ENCODE assay signal across 15 mouse cellular contexts in the genomic region with DNA sequence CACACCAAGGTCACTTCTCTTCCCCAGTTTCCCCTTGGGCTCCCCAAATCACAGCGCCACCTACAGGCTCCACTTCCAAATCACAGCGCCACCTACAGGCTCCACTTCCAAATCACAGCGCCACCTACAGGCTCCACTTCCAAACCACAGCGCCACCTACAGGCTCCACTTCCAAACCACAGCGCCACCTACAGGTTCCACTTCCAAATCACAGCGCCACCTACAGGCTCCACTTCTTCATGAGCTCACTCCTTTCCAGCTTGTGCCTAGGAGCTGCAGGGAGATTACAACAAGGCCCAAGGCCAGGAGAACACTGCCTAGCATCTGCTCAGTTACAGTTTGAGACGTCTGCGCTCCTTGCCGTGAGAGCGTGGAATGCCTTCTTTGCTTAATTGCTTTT. TPM values are rescaled to one million over a fixed set of nuclear protein-coding genes. Genes with fewer than 3 reads are reported as not detected.
DNase-seq lines count a peak whose midpoint lies in the region; ATAC-seq and TF ChIP-seq lines count a peak whose summit lies in the region.
"Not testable (repeated sequence)": the region's sequence is repeated elsewhere in the genome, so short reads cannot be mapped to it uniquely, and the experiment has no call there.
"Had no signal": no experiment of that assay in that cellular context is flagged by ENCODE, and none has a peak within 500 bp of the region (broad histone marks: within the 10 kb centered on the region; RNA-seq: fewer than 3 reads in every experiment).

No protein-coding gene starts in this region.

- not testable (repeated sequence) for TF ChIP-seq POLR2A in CH12.LX (IDR thresholded peaks at IDR 0.05; ENCODE audit: low read depth, low read length); small intestine, adult 2 months (IDR thresholded peaks at IDR 0.05; ENCODE audit: low read depth, low read length)

- TF ChIP-seq EP300 in CH12.LX (IDR thresholded peaks at IDR 0.05; ENCODE audit: low read length): not testable (repeated sequence)

- not testable (repeated sequence) for H3K36me3 ChIP-seq in CH12.LX (replicated peaks in 1 of 2; ENCODE audit: control insufficient read depth in 1 of 2, insufficient read depth in 1 of 2, low read length in 1 of 2); hindbrain, embryonic 14.5 days (replicated peaks; ENCODE audit: control insufficient read depth, insufficient read depth); small intestine, adult 2 months (ENCODE audit: control insufficient read depth, insufficient read depth, low read length)

- not testable (repeated sequence) for H3K79me2 ChIP-seq in CH12.LX (replicated peaks; ENCODE audit: control insufficient read depth, extremely low read depth, insufficient read depth, poor library complexity, severe bottlenecking)

- H3K27me3 ChIP-seq in CH12.LX (replicated peaks): peaks cover 16% of the 10 kb centered on the region
- not testable (repeated sequence) for H3K27me3 ChIP-seq in hindbrain, embryonic 14.5 days (ENCODE audit: control insufficient read depth, insufficient read depth, low read length); small intestine, adult 2 months (ENCODE audit: control insufficient read depth, insufficient read depth, low read length)

- not testable (repeated sequence) for TF ChIP-seq RAD21 in CH12.LX (IDR thresholded peaks at IDR 0.05; ENCODE audit: low read depth, low read length)

- not testable (repeated sequence) for H3K9me3 ChIP-seq in CH12.LX (replicated peaks; ENCODE audit: low read length); hindbrain, embryonic 14.5 days (ENCODE audit: control insufficient read depth, low read length)

- not testable (repeated sequence) for H3K9ac ChIP-seq in CH12.LX (ENCODE audit: insufficient read depth, low read depth); hindbrain, embryonic 14.5 days

- dilution Hi-C loops in CH12.LX (cut with MboI; ENCODE audit: extremely low pct_ligation_motif_present, extremely low pct_unique_long_range_greater_than_20kb, low sequenced_read_pairs): not testable (repeated sequence)

- not testable (repeated sequence) for H3K4me2 ChIP-seq in CH12.LX (ENCODE audit: insufficient read depth, low read depth, poor library complexity, severe bottlenecking); hindbrain, embryonic 14.5 days (replicated peaks)

- in situ Hi-C loops in CH12.LX (cut with MboI; ENCODE audit: low pct_ligation_motif_present, low pct_unique_long_range_greater_than_20kb, low sequenced_read_pairs): loop anchor here (25.0 kb wide), 1 partner anchor 610 kb away; no protein-coding TSS in a partner anchor

- peak; percentile 51 to 99; a peak in 3 of 4 replicates for TF ChIP-seq CTCF in CH12.LX (conservative IDR thresholded peaks at IDR 0.05 in 1 of 2, IDR thresholded peaks at IDR 0.05 in 1 of 2; ENCODE audit: low read depth in 2 of 2, low read length in 2 of 2)
- TF ChIP-seq CTCF in left cerebral cortex, adult 2 months (IDR thresholded peaks at IDR 0.05): peak; percentile 42
- TF ChIP-seq CTCF in small intestine, adult 2 months (IDR thresholded peaks at IDR 0.05; ENCODE audit: extremely low read depth, insufficient read length, insufficient replicate concordance, low read depth, low read length): peak; percentile 89; the same call in 1 of the 2 replicates

- ATAC-seq in erythroid progenitor cell, adult 5-6 weeks (replicated peaks; ENCODE audit: low FRiP score, poor library complexity, severe bottlenecking): peak; percentile 59; the same call in 1 of the 2 replicates
- not testable (repeated sequence) for ATAC-seq in hindbrain, embryonic 14.5 days (ENCODE audit: low FRiP score)
- ATAC-seq in megakaryocyte progenitor cell, adult 5-6 weeks (replicated peaks; ENCODE audit: poor library complexity): peak; percentile 78

- H3K4me3 ChIP-seq in CH12.LX (replicated peaks in 1 of 3; ENCODE audit: low read depth in 2 of 3, low read length in 2 of 3, poor library complexity in 1 of 3); hindbrain, embryonic 14.5 days (replicated peaks; ENCODE audit: low read length); left cerebral cortex, adult 2 months; small intestine, adult 2 months (ENCODE audit: low read depth, low read length): not testable (repeated sequence)

- DNase-seq in CH12.LX (ENCODE audit: extremely low read depth): peak; percentile 40
- DNase-seq in adrenal gland, postnatal 14 days: peak; percentile 63
- peak; percentile 20 for DNase-seq in hindbrain, embryonic 14.5 days (ENCODE audit: low spot score)
- not testable (repeated sequence) for DNase-seq in left cerebral cortex, adult 2 months (ENCODE audit: extremely low spot score in 1 of 2, low spot score in 2 of 2)
- peak; percentile 50 for DNase-seq in thymus, postnatal 4 days

- H3K4me1 ChIP-seq in CH12.LX (ENCODE audit: control insufficient read depth in 1 of 2, insufficient read depth in 2 of 2); hindbrain, embryonic 14.5 days (replicated peaks; ENCODE audit: control insufficient read depth, insufficient read depth, low read length); small intestine, adult 2 months (ENCODE audit: control insufficient read depth, insufficient read depth, insufficient read length, low read length): not testable (repeated sequence)

- intact Hi-C loops in left cerebral cortex, adult 2 months (cut with DNase I): not testable (repeated sequence)

- not testable (repeated sequence) for H3K27ac ChIP-seq in CH12.LX (ENCODE audit: insufficient read depth, low read depth); hindbrain, embryonic 14.5 days; left cerebral cortex, adult 2 months; small intestine, adult 2 months (ENCODE audit: insufficient read depth, low read depth, low read length)

- WGBS in hindbrain, embryonic 14.5 days: 91% methylated on average over 10 of the region's 10 CpGs
- WGBS in small intestine, adult 2 months: 88% methylated on average over 10 of the region's 10 CpGs

TF ChIP-seq in CH12.LX, 34 proteins besides CTCF, POLR2A, EP300 and RAD21:
- peak; percentile 11; the same call in 1 of the 2 replicates for TF ChIP-seq SMC3 (IDR thresholded peaks at IDR 0.05; ENCODE audit: low read depth, low read length)
- TF ChIP-seq IRF4 (IDR thresholded peaks at IDR 0.05; ENCODE audit: low read depth, low read length): peak; percentile 25; the same call in 1 of the 2 replicates
- TF ChIP-seq NELFE (IDR thresholded peaks at IDR 0.05; ENCODE audit: low read depth, low read length): peak; percentile 69; the same call in 1 of the 2 replicates
TF ChIP-seq in CH12.LX: peak in this region for 3; not testable (repeated sequence) for 31.

RNA-seq across cellular contexts. Expression of a gene that starts 22.0 kb away (rescaled TPM):
- total RNA-seq in CH12.LX (2012; rRNA removed): not detected in 2 replicates
- not detected in 2 replicates for total RNA-seq in CH12.LX (2014; rRNA removed)
- polyA plus RNA-seq in CH12.LX (2012; ENCODE audit: insufficient read length, low read depth): 0.11 TPM in 1 of 2 replicates, not detected in the other
- total RNA-seq in adrenal gland, postnatal 14 days (2021): 0.15 TPM in 2 replicates
- not detected in 2 replicates for total RNA-seq in erythroid progenitor cell, adult 5-6 weeks (2015; ENCODE audit: low replicate concordance)
- total RNA-seq in erythroid progenitor cell, adult 5-6 weeks (2017; ENCODE audit: low replicate concordance): not detected in 2 replicates
- polyA plus RNA-seq in hindbrain, embryonic 14.5 days (2014; fragmentation: Nextera tagmentation; extraction: Ambion mirVana): 0.05 TPM in 1 of 2 replicates, not detected in the other
- under 1 TPM in 1 of 2 experiments, not detected in 1; 0.14 TPM for total RNA-seq in left cerebral cortex, adult 2 months (2021)
- not detected in 2 replicates for total RNA-seq in megakaryocyte progenitor cell, adult 5-6 weeks (2015)
- not detected in 2 replicates for total RNA-seq in megakaryocyte progenitor cell, adult 5-6 weeks (2017)
- 0.05 TPM in 1 of 2 replicates, not detected in the other for polyA plus RNA-seq in small intestine, adult 2 months (2012; rRNA removed)
- total RNA-seq: adrenal gland, adult 18-20 months; left cerebral cortex, postnatal 14 days had no signal
- polyA plus RNA-seq: embryonic facial prominence, embryonic 11.5 days; midbrain, embryonic 14.5 days had no signal

RNA-seq across cellular contexts. Expression of a gene that starts 55.5 kb away (rescaled TPM):
- 0.13 TPM in 2 replicates for total RNA-seq in CH12.LX (2012; rRNA removed)
- total RNA-seq in CH12.LX (2014; rRNA removed): 0.08 and 0.11 TPM in 2 replicates
- 0.11 TPM in 1 of 2 replicates, not detected in the other for polyA plus RNA-seq in CH12.LX (2012; ENCODE audit: insufficient read length, low read depth)
- total RNA-seq in adrenal gland, postnatal 14 days (2021): 1,355 and 1,486 TPM in 2 replicates
- total RNA-seq in erythroid progenitor cell, adult 5-6 weeks (2015; ENCODE audit: low replicate concordance): 2.9 TPM in 1 of 2 replicates, not detected in the other
- total RNA-seq in erythroid progenitor cell, adult 5-6 weeks (2017; ENCODE audit: low replicate concordance): 0.26 and 1.9 TPM in 2 replicates
- polyA plus RNA-seq in hindbrain, embryonic 14.5 days (2014; fragmentation: Nextera tagmentation; extraction: Ambion mirVana): not detected in 2 replicates
- under 1 TPM in 1 of 2 experiments, not detected in 1; 0.11 TPM for total RNA-seq in left cerebral cortex, adult 2 months (2021)
- total RNA-seq in megakaryocyte progenitor cell, adult 5-6 weeks (2015): not detected in 2 replicates
- total RNA-seq in megakaryocyte progenitor cell, adult 5-6 weeks (2017): not detected in 2 replicates
- polyA plus RNA-seq in small intestine, adult 2 months (2012; rRNA removed): 5.2 and 46.3 TPM in 2 replicates
- total RNA-seq: left cerebral cortex, postnatal 14 days had no signal
- polyA plus RNA-seq: embryonic facial prominence, embryonic 11.5 days; forebrain, embryonic 10.5 days; hindbrain, embryonic 16.5 days; midbrain, embryonic 14.5 days; neural tube, embryonic 13.5 days had no signal

Comparison
In these comparisons a context has a peak if more than half of its experiments do, and no peak if none do; other contexts are left out.
1. RNA of a gene that starts 55.5 kb away (total RNA-seq): 1,355 to 1,486 TPM in adrenal gland, postnatal 14 days; 0.26 to 2.9 TPM in erythroid progenitor cell, adult 5-6 weeks, 0.08 to 0.13 TPM in CH12.LX, 0.11 TPM in left cerebral cortex, adult 2 months and not detected in megakaryocyte progenitor cell, adult 5-6 weeks; every median in the first group is over 100 times any median in the second.
2. Peak in every context shown above with its lines, with median percentiles within 50 percentile points of each other: CTCF ChIP-seq.